Mouse (Mus musculus): ENCODE measurements around the gene Crocc. TPM values are rescaled to one million over a fixed set of nuclear protein-coding genes. Genes with fewer than 3 reads are reported as not detected.
A peak's percentile ranks its signal among the peaks of the same experiment; 100 is the strongest.

The Crocc gene
- polyA plus RNA-seq, 1 experiment from 2014 or later: 14.3 TPM

- Histone ChIP-seq H3K4me2 (ENCODE audit: low read depth, low read length, severe bottlenecking) (peak overlapping the region; percentile 28; the same call in 1 of the 2 replicates), H3K27ac (ENCODE audit: low read depth, low read length) (peak overlapping the region; percentile 90), H3K27me3 (ENCODE audit: control insufficient read depth, insufficient read depth, low read length) (no peaks in the 10 kb centered on the region), H3K36me3 (ENCODE audit: control insufficient read depth, insufficient read depth, low read length) (peaks cover 2% of the 10 kb centered on the region; the same call in 1 of the 2 replicates), H3K9ac (ENCODE audit: low read length) (peak overlapping the region; percentile 52), H3K4me3 (ENCODE audit: low read depth, low read length) (no peak overlapping the region), H3K9me3 (ENCODE audit: control insufficient read depth, low read length) (no peaks in the 10 kb centered on the region), H3K4me1 (replicated peaks; ENCODE audit: control insufficient read depth, insufficient read depth, low read length) (peaks cover 18% of the 10 kb centered on the region)
- DNase-seq (ENCODE audit: low spot score) (peak; percentile 83), ATAC-seq (replicated peaks; ENCODE audit: low FRiP score) (peak; percentile 80)
- WGBS: 34% methylated on average over 14 of the region's 14 CpGs
These were observed 39.3 kb downstream of the Crocc start for GRCm38 (mm10) chr4:141020811-141021613.

GRCm38 (mm10) chr4:141020220-141020619, 40.1 kb downstream of the Crocc start:
- Histone ChIP-seq H3K36me3 (ENCODE audit: control insufficient read depth, insufficient read depth, low read length) (peaks cover 2% of the 10 kb centered on the region; the same call in 1 of the 2 replicates), H3K27ac (ENCODE audit: low read depth, low read length) (peak overlapping the region; percentile 90), H3K27me3 (ENCODE audit: control insufficient read depth, insufficient read depth, low read length) (no peaks in the 10 kb centered on the region), H3K4me3 (ENCODE audit: low read depth, low read length) (no peak overlapping the region), H3K9me3 (ENCODE audit: control insufficient read depth, low read length) (no peaks in the 10 kb centered on the region), H3K4me2 (ENCODE audit: low read depth, low read length, severe bottlenecking) (no peak overlapping the region), H3K9ac (ENCODE audit: low read length) (peak overlapping the region; percentile 52; the same call in 1 of the 2 replicates), H3K4me1 (replicated peaks; ENCODE audit: control insufficient read depth, insufficient read depth, low read length) (peaks cover 18% of the 10 kb centered on the region)
- DNase-seq (ENCODE audit: low spot score): peak; percentile 55
- ATAC-seq (replicated peaks; ENCODE audit: low FRiP score): no peak
- WGBS: 90% methylated on average over 17 of the region's 17 CpGs

GRCm38 (mm10) chr4:141017657-141018436, 42.5 kb downstream of the Crocc start:
- no peak for ATAC-seq (replicated peaks; ENCODE audit: low FRiP score)
- DNase-seq (ENCODE audit: low spot score): peak; percentile 55
- H3K4me2 ChIP-seq (ENCODE audit: low read depth, low read length, severe bottlenecking): no peak overlapping the region
- H3K9me3 ChIP-seq (ENCODE audit: control insufficient read depth, low read length): no peaks in the 10 kb centered on the region
- H3K9ac ChIP-seq (ENCODE audit: low read length): no peak overlapping the region
- H3K36me3 ChIP-seq (ENCODE audit: control insufficient read depth, insufficient read depth, low read length): peaks cover 2% of the 10 kb centered on the region; the same call in 1 of the 2 replicates
- no peaks in the 10 kb centered on the region for H3K27me3 ChIP-seq (ENCODE audit: control insufficient read depth, insufficient read depth, low read length)
- H3K4me1 ChIP-seq (replicated peaks; ENCODE audit: control insufficient read depth, insufficient read depth, low read length): peaks cover 18% of the 10 kb centered on the region
- 84% methylated on average over 29 of the region's 29 CpGs for WGBS
- H3K4me3 ChIP-seq (ENCODE audit: low read depth, low read length): no peak overlapping the region
- H3K27ac ChIP-seq (ENCODE audit: low read depth, low read length): no peak overlapping the region

- peaks cover 2% of the 10 kb centered on the region; the same call in 1 of the 2 replicates for H3K36me3 ChIP-seq (ENCODE audit: control insufficient read depth, insufficient read depth, low read length)
- no peak overlapping the region for H3K9ac ChIP-seq (ENCODE audit: low read length)
- H3K4me2 ChIP-seq (ENCODE audit: low read depth, low read length, severe bottlenecking): no peak overlapping the region
- no peak overlapping the region for H3K4me3 ChIP-seq (ENCODE audit: low read depth, low read length)
- ATAC-seq (replicated peaks; ENCODE audit: low FRiP score) (no peak), DNase-seq (ENCODE audit: low spot score) (no peak)
- H3K9me3 ChIP-seq (ENCODE audit: control insufficient read depth, low read length): no peaks in the 10 kb centered on the region
- peaks cover 24% of the 10 kb centered on the region for H3K4me1 ChIP-seq (replicated peaks; ENCODE audit: control insufficient read depth, insufficient read depth, low read length)
- 87% methylated on average over 9 of the region's 9 CpGs for WGBS
- H3K27me3 ChIP-seq (ENCODE audit: control insufficient read depth, insufficient read depth, low read length): no peaks in the 10 kb centered on the region
- no peak overlapping the region for H3K27ac ChIP-seq (ENCODE audit: low read depth, low read length)
These were observed 44.0 kb downstream of the Crocc start for GRCm38 (mm10) chr4:141016311-141016710.

GRCm38 (mm10) chr4:141015356-141015755, 45.0 kb downstream of the Crocc start:
- H3K4me3 ChIP-seq (ENCODE audit: low read depth, low read length): no peak overlapping the region
- H3K36me3 ChIP-seq (ENCODE audit: control insufficient read depth, insufficient read depth, low read length): peaks cover 2% of the 10 kb centered on the region; the same call in 1 of the 2 replicates
- peaks cover 15% of the 10 kb centered on the region for H3K4me1 ChIP-seq (replicated peaks; ENCODE audit: control insufficient read depth, insufficient read depth, low read length)
- ATAC-seq (replicated peaks; ENCODE audit: low FRiP score) (no peak), DNase-seq (ENCODE audit: low spot score) (no peak)
- no peak overlapping the region for H3K9ac ChIP-seq (ENCODE audit: low read length)
- no peak overlapping the region for H3K4me2 ChIP-seq (ENCODE audit: low read depth, low read length, severe bottlenecking)
- no peaks in the 10 kb centered on the region for H3K9me3 ChIP-seq (ENCODE audit: control insufficient read depth, low read length)
- WGBS: 80% methylated on average over 7 of the region's 7 CpGs
- no peaks in the 10 kb centered on the region for H3K27me3 ChIP-seq (ENCODE audit: control insufficient read depth, insufficient read depth, low read length)
- H3K27ac ChIP-seq (ENCODE audit: low read depth, low read length): no peak overlapping the region

GRCm38 (mm10) chr4:141014856-141015255, 45.5 kb downstream of the Crocc start:
- Histone ChIP-seq H3K9ac (ENCODE audit: low read length) (no peak overlapping the region), H3K27me3 (ENCODE audit: control insufficient read depth, insufficient read depth, low read length) (no peaks in the 10 kb centered on the region), H3K36me3 (ENCODE audit: control insufficient read depth, insufficient read depth, low read length) (peaks cover 2% of the 10 kb centered on the region; the same call in 1 of the 2 replicates), H3K9me3 (ENCODE audit: control insufficient read depth, low read length) (no peaks in the 10 kb centered on the region), H3K4me2 (ENCODE audit: low read depth, low read length, severe bottlenecking) (no peak overlapping the region), H3K27ac (ENCODE audit: low read depth, low read length) (no peak overlapping the region), H3K4me1 (replicated peaks; ENCODE audit: control insufficient read depth, insufficient read depth, low read length) (peaks cover 13% of the 10 kb centered on the region), H3K4me3 (ENCODE audit: low read depth, low read length) (no peak overlapping the region)
- ATAC-seq (replicated peaks; ENCODE audit: low FRiP score) (no peak), DNase-seq (ENCODE audit: low spot score) (no peak)
- 89% methylated on average over 11 of the region's 11 CpGs for WGBS

GRCm38 (mm10) chr4:141014114-141014513, 46.2 kb downstream of the Crocc start:
- peaks cover 2% of the 10 kb centered on the region; the same call in 1 of the 2 replicates for H3K36me3 ChIP-seq (ENCODE audit: control insufficient read depth, insufficient read depth, low read length)
- H3K27ac ChIP-seq (ENCODE audit: low read depth, low read length): no peak overlapping the region
- peaks cover 13% of the 10 kb centered on the region for H3K4me1 ChIP-seq (replicated peaks; ENCODE audit: control insufficient read depth, insufficient read depth, low read length)
- 68% methylated on average over 8 of the region's 8 CpGs for WGBS
- no peak overlapping the region for H3K9ac ChIP-seq (ENCODE audit: low read length)
- H3K4me3 ChIP-seq (ENCODE audit: low read depth, low read length): no peak overlapping the region
- ATAC-seq (replicated peaks; ENCODE audit: low FRiP score) (no peak), DNase-seq (ENCODE audit: low spot score) (no peak)
- no peaks in the 10 kb centered on the region for H3K27me3 ChIP-seq (ENCODE audit: control insufficient read depth, insufficient read depth, low read length)
- H3K4me2 ChIP-seq (ENCODE audit: low read depth, low read length, severe bottlenecking): no peak overlapping the region
- no peaks in the 10 kb centered on the region for H3K9me3 ChIP-seq (ENCODE audit: control insufficient read depth, low read length)

- Histone ChIP-seq H3K9me3 (ENCODE audit: control insufficient read depth, low read length) (no peaks in the 10 kb centered on the region), H3K4me1 (replicated peaks; ENCODE audit: control insufficient read depth, insufficient read depth, low read length) (peaks cover 13% of the 10 kb centered on the region), H3K4me2 (ENCODE audit: low read depth, low read length, severe bottlenecking) (no peak overlapping the region), H3K4me3 (ENCODE audit: low read depth, low read length) (no peak overlapping the region), H3K27ac (ENCODE audit: low read depth, low read length) (peak overlapping the region; percentile 83; the same call in 1 of the 2 replicates), H3K36me3 (ENCODE audit: control insufficient read depth, insufficient read depth, low read length) (peaks cover 2% of the 10 kb centered on the region; the same call in 1 of the 2 replicates), H3K27me3 (ENCODE audit: control insufficient read depth, insufficient read depth, low read length) (no peaks in the 10 kb centered on the region), H3K9ac (ENCODE audit: low read length) (peak overlapping the region; percentile 86)
- WGBS: 77% methylated on average over 10 of the region's 10 CpGs
- ATAC-seq (replicated peaks; ENCODE audit: low FRiP score) (no peak), DNase-seq (ENCODE audit: low spot score) (no peak)
These were observed 47.8 kb downstream of the Crocc start for GRCm38 (mm10) chr4:141012558-141012957.
